Mouse (Mus musculus) activated CD4-positive, CD25-positive, alpha-beta regulatory T cell (primary cell): ENCODE measurements around the gene Gm21616. TPM values are rescaled to one million over a fixed set of nuclear protein-coding genes. Genes with fewer than 3 reads are reported as not detected.

Experiments
- polyA plus RNA-seq, 2 experiments: library from polyadenylated mRNA; unstranded; fragments of 100-300 nt; shearing (Covaris generic); gene quantifications; one replicate each; pipeline ENCODE4 v1.2.1; 2017

Gene Gm21616
- not detected for polyA plus RNA-seq

GRCm38 (mm10) chrX:125435242-125435641, at the start of gene Gm21616:
Gene Gm21616 (plus strand): TSS chrX:125435542.

